Mouse (Mus musculus): Measurements from ENCODE around the gene Pde4dip. TPM values are rescaled to one million over a fixed set of nuclear protein-coding genes. Genes with fewer than 3 reads are reported as not detected.
A peak's percentile ranks its signal among the peaks of the same experiment; 100 is the strongest.

Pde4dip gene
- total RNA-seq, 2 experiments from 2014 or later = 3,559 to 3,570 TPM

DNA sequence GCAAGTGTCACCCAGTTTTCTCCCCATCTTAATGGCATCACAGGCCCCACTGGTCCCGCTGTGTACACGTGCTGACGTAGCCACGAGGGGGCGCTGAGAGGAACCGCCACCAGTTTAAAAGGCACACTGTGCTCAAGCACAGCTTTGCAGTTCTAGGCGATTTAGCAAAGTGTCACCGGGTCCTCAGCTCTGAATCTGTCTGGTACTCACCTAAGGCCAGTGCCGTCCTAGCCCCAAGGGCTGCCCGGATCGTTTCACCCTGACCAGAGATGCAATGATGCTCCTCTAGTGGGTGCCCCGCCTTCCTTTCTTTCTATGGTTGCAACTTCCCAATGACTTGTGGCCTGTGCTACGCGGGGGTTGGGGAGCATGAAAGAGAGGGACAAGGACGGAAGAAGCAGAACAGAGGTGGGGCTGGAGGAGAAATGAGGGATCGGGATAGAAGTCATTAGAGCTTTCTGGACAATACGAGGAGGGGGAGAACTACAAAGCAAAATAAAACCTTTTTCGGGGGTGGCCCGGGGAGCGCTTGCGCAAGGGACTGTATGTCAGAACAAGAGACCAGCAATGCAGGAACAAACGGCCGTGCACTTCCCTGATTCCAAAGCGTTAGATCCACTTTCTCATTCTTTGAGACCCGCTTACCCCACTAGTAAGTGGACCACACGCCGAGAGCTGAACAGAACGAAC lies 207.7 kb downstream of the Pde4dip start:
- peak overlapping the region; percentile 59 for H3K27ac ChIP-seq
- H3K4me3 ChIP-seq = peak overlapping the region; percentile 71
- peak; percentile 87 for TF ChIP-seq CTCF (IDR thresholded peaks at IDR 0.05)
- intact Hi-C loops (cut with DNase I) = loop anchor here (2.0 kb wide), 1 partner anchor 198 kb away; no protein-coding TSS in a partner anchor
- peak; percentile 85 for DNase-seq

DNA sequence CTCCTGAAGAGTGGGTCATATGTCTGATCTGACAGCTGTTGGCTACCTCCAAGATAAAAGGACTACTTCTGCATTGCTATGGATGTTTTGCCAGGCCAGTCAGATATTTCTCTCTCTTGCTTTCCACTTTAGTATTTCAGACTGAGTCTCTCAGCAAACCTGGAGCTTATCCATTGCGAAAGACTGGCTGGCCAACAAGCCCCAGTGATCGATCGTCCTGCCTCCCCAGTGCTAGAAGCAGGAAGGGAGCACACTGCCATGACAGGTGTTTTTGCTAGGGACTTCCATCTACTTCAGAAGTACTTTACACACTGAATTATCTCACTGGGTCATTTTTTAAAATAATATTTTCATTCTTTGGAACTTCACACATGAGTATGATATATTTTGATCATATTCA lies 210.1 kb downstream of the Pde4dip start:
- no peak for TF ChIP-seq CTCF (IDR thresholded peaks at IDR 0.05)
- intact Hi-C loops (cut with DNase I) = no loop called here
- DNase-seq = peak; percentile 2
- Histone ChIP-seq H3K27ac (no peak overlapping the region), H3K4me3 (no peak overlapping the region)

DNA sequence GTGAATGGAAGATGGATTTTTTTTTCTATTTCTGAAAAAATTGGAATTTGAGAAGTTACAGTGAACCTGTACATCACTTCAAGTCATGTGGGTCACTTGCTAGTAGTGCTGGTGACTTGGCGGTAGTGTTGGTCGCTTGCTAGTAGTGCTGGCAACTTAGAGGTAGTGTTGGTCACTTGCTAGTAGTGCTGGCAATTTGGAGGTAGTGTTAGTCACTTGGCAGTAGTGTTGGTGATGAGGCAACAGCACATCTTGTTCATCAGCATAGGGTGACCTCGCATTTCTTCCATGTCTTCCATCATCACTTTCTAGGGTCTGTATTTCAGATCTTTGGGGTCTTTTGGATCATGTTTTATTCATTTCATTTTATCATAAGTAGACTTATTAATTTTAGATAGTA lies 212.4 kb downstream of the Pde4dip start:
- DNase-seq = no peak
- intact Hi-C loops (cut with DNase I) = no loop called here

DNA sequence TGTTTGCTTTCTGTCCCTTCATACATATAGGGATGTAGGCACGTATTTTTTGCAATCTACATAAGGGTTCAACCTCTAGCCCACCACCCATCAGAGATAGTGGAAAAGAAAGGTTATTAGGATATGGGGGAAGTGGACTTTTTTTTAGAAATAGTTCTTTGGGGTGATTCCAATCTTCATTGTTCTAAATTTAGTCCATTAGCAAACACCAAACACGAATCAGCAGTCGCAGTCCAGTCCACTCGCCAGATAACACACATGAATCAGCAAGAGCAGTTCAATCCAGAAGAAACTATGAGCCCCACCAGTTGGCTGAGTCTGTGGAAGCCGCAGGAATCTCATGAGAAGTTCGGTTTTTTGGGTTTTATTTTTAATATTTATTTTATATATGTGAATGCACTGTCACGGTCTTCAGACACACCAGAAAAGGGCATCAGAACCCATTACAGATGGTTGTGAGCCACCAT lies 213.8 kb downstream of the Pde4dip start, which contains the start of gene Gm17651:
Gene Gm17651, minus strand, starts transcription at position 51 of the 467 bp plus-strand sequence.
- intact Hi-C loops (cut with DNase I) = no loop called here
- no peak for TF ChIP-seq CTCF (IDR thresholded peaks at IDR 0.05)
- no peak for DNase-seq

More for the DNA sequence above, 212.4 kb downstream of the Pde4dip start:
- Histone ChIP-seq H3K4me3 (no peak overlapping the region), H3K27ac (no peak overlapping the region)
- TF ChIP-seq CTCF (IDR thresholded peaks at IDR 0.05) = no peak

DNA sequence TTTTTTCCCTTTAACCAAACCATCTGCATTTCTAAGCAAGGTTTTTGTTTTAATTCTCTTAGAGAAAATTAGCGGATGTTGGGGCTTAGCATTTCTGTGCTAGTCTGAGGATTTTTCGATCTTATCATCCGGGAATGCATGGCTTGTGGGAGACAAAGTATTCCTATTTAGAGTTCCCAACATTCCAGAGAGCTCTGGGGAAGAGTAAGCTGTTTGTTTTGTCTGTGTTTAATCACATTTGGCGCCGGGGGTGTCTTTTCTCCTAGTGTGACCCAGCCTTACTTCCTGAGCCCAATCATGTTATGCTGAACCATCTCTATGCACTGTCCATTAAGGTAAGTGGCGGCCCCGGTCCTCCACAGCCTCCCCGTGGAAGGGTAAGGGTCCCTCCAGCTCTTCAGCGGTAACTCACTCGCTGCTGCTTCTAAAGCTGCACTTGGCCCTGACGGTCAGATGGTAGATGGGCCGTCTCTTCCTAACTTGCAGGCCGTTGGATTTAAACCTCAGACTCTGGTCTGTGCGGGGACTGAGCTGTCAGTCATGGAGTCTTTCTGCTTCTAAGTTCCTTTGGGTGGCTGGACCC lies 221.3 kb downstream of the Pde4dip start:
- no peak overlapping the region for H3K4me3 ChIP-seq
- intact Hi-C loops (cut with DNase I) = no loop called here
- H3K27ac ChIP-seq = no peak overlapping the region
- TF ChIP-seq CTCF (IDR thresholded peaks at IDR 0.05) = no peak
- DNase-seq = no peak

More for the DNA sequence above, 213.8 kb downstream of the Pde4dip start, which contains the start of gene Gm17651:
- H3K27ac ChIP-seq = no peak within 1 kb of the TSS
- no peak within 1 kb of the TSS for H3K4me3 ChIP-seq

DNA sequence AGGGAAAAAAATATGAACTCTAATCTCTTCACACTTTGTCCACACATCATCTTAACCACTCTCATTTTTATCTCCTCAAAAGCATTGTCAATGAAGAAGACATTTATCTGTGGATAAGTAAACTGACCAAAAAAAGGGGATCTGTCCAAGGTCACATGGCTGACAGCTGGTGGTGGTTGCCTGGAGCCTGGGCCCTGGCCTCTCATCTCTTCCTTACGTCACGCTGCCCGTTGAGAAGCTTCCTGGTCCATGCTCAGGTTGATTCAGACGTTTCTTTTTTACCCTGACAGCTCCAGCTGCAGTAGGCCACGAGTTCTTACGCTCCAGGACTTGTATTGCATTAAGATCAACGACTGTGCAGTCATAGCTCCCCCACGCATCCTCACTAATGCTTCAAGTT lies 222.4 kb downstream of the Pde4dip start:
- no peak overlapping the region for H3K27ac ChIP-seq
- intact Hi-C loops (cut with DNase I) = no loop called here

DNA sequence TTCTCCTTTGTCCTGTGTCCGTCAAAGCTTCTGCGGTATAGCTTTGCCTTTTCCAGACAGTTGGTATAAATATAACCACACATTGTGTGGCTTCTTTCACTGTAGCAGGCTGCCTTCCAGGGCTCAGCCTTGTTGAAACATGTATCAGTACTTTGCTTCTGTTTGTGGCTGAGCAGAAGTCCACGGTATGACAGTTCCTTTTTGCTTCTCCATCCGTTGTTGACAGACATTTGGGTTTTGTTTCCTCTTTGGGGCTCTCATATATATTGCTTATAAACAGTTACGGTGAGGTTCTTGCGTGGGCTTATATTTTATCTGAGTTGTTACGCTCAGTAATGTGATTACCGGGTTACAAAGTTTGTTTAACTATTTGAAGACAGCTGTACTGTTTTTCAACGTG lies 223.0 kb downstream of the Pde4dip start:
- TF ChIP-seq CTCF (IDR thresholded peaks at IDR 0.05) = no peak
- H3K4me3 ChIP-seq = no peak overlapping the region
- no peak for DNase-seq
- intact Hi-C loops (cut with DNase I) = no loop called here
- no peak overlapping the region for H3K27ac ChIP-seq

More for the DNA sequence above, 222.4 kb downstream of the Pde4dip start:
- H3K4me3 ChIP-seq = no peak overlapping the region
- TF ChIP-seq CTCF (IDR thresholded peaks at IDR 0.05) = no peak
- DNase-seq = no peak

DNA sequence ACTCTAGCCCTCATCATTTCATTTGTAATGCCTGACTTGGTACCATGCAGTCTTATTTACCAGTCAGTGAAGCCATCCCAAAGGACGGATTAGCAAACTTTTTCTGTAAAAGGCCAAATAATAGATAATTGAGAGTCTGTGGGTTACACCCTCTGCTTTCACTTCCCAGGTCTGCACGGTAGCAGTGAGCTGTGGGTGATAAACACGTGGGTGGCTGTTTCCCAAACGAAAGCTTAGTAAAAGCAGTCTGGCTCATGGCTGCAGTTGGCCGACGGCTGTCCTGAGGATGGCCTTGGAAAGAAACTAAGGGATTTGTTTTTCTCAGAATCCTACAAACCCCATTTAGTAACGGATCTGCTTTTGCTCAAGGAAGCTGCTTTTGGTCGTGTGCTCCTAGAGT lies 227.3 kb downstream of the Pde4dip start:
- Histone ChIP-seq H3K27ac (peak overlapping the region; percentile 94), H3K4me3 (peak overlapping the region; percentile 96)
- intact Hi-C loops (cut with DNase I) = no loop called here
- no peak for TF ChIP-seq CTCF (IDR thresholded peaks at IDR 0.05)
- DNase-seq = peak; percentile 58

DNA sequence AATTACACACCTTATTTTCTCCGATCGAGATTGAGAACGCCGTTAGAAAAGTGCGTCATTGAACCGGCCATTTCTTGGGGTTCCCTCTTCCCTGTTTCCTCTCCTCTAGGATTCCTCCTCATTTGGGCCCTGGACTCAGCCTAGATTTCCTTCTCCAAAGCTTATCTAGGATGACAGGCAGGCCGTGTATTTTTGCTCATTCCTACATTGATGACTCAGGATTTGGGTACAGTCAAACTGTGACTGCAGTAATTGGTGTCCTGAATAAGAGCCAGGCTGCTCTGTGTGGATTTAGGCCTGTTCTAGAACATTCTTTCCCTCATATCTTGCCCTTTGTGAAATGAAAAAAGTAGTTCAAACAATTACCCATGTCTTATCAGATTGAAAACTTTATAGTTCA lies 228.8 kb downstream of the Pde4dip start:
- peak overlapping the region; percentile 94 for H3K27ac ChIP-seq
- no peak for TF ChIP-seq CTCF (IDR thresholded peaks at IDR 0.05)
- no peak for DNase-seq
- intact Hi-C loops (cut with DNase I) = loop anchor here (5.0 kb wide), 1 partner anchor 108 kb away; no protein-coding TSS in a partner anchor
- peak overlapping the region; percentile 96 for H3K4me3 ChIP-seq

DNA sequence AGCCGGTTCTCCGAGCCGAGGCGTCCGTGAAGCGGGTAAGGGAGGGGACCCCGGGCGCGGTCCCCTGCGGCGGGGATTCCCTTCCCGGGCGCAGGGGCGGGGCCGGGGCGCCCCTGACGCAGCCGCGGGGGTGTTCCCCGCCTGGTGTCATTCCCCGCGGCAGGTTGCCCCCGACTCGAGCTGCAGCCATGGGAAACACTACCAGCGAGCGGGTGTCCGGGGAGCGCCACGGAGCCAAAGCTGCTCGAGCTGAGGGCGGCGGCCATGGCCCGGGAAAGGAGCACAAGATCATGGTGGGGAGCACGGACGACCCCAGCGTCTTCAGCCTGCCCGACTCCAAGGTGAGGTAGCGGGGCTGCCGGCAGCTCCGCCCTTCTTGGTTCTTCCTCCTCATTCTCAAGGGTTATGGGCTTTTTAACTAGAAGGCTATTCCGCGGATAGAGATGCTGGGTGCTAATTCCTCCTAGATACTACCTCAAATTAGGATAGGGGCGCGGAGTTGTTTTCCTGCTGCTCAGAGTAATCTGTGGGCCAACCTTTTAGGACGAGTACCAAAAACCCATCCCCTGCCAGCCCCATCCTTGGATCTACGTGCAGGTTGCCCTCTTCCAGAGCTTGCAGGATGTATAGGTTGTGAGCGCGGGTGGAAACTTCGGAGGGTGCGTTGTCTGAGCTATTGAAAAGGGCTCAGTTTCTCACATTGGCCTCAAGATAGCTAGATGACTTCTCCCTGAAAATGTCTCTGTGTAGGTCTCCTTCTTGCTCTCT lies 229.9 kb downstream of the Pde4dip start:
- peak overlapping the region; percentile 94 for H3K27ac ChIP-seq
- no peak for TF ChIP-seq CTCF (IDR thresholded peaks at IDR 0.05)
- H3K4me3 ChIP-seq = peak overlapping the region; percentile 96
- intact Hi-C loops (cut with DNase I) = loop anchor here (5.0 kb wide), 1 partner anchor 109 kb away; no protein-coding TSS in a partner anchor
- DNase-seq = peak; percentile 90

DNA sequence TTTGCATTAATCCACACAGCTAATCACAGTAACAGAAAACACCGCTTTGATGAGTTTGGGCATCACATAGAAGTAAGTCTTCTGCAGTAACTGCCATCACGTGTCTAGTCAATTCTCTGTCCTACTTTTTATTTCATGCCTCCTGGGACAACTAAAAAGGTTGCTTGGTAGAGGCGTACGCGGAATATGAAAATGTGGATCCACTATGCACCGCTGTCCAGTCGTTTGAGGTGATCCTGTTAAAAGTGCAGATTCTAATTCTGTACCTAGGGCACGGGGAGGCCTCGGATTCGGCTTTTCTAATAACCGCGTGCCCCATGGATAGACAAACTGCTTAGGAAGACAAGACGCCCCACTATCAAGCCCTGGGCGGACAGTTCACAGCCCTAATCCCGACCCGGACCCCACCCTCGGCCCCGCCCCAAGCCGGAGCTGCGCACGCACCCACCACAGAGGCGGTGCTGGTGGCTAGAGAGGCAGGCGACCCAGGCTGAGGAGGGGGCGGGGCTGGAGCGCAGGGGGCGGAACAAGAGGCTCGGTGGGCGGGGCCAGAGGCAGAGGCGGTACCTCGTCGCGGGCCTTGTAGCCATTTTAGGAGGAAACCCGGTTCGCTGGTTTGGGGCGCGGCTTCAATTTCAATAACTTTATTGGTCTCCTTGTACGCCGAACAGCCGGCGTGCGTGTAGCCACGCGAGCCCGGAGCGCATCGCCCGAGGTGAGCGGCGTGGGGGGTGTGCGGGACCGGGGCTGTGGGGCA lies 230.7 kb downstream of the Pde4dip start, which contains the start of gene Prkab2:
Gene Prkab2, plus strand, starts transcription at position 539 of the 757 bp plus-strand sequence.
- peak within 1 kb of the TSS; percentile 96 for H3K4me3 ChIP-seq
- peak within 1 kb of the TSS; percentile 94 for H3K27ac ChIP-seq
- DNase-seq = peak; percentile 99
- no peak for TF ChIP-seq CTCF (IDR thresholded peaks at IDR 0.05)
- intact Hi-C loops (cut with DNase I) = loop anchor here (5.0 kb wide), 1 partner anchor 109 kb away; no protein-coding TSS in a partner anchor

DNA sequence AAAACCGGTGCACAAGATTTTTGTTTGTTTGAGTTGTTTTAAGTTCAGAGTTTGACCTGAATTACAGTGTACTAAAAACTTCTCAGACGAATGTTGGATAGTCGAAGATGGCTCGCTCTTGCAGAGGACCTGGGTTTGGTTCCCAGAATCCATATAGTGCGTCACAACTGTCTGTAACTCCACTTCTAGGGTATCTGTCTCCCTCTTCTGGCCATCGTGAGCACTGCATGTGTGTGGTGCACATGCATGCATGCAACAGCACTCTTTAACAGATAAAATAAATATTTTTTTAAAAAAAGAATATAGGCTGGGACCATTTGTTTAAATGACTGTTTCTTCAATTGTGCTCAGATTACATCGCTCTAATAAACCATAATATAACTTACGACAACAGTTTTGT lies 233.6 kb downstream of the Pde4dip start:
- peak; percentile 40 for DNase-seq
- intact Hi-C loops (cut with DNase I) = loop anchor here (2.0 to 5.0 kb wide), 2 partner anchors 44 to 112 kb away; partner anchors contain the start of gene Chd1l
- Histone ChIP-seq H3K27ac (no peak overlapping the region), H3K4me3 (no peak overlapping the region)
- TF ChIP-seq CTCF (IDR thresholded peaks at IDR 0.05) = peak; percentile 64

All from gastrocnemius, adult 2 months (tissue).